Mouse (Mus musculus) left cerebral cortex, postnatal 14 days (tissue): ENCODE measurements at regions not wholly inside any gene's neighbourhood (a gene's known extent, or its start where the extent isn't known, plus 50 kb on each side); places are given as distances from the start of the nearest gene placed in this dataset.

Source experiments
- DNase-seq, 2 experiments: peaks; one replicate each; pipeline ENCODE4 v3.0.0; 2021 to 2022; ENCODE audit warnings: low spot score in 2 of 2, mixed read lengths in 1 of 2
- intact Hi-C: fragments of 180-260 bp; cut with DNase I; formaldehyde crosslinking; loops from one replicate; pipeline ENCODE4 v1.15.1; 2025

GRCm38 (mm10) chr4:69993226-69993625 is 417.0 kb downstream of the Cdk5rap2 start:
- no peak for DNase-seq
- intact Hi-C loops: no loop called here

- DNase-seq: no peak
- intact Hi-C loops: no loop called here
Observed at GRCm38 (mm10) chr4:69974208-69974607, 436.0 kb downstream of the Cdk5rap2 start.

- intact Hi-C loops: no loop called here
- no peak for DNase-seq
Observed at GRCm38 (mm10) chr4:69973566-69973965, 436.7 kb downstream of the Cdk5rap2 start.

DNA sequence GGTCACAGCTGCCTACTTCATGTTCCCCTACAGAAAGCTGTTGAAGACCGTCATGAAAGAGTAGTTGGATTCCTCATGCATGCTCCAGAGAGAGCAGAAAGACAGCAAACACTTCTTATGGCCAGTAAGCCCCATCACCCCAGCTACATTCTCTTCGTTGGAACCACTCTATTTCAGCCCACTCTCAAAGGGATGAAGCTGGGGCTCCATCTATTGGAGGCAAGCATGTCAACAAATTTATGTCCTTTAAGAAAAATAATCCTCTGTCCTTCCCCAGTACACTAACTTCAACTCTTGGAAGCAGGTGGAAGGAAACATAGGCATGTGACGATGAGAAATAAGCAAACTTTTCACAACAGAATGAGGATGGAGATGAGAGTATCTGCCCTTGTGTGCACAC is 438.5 kb downstream of the Cdk5rap2 start:
- intact Hi-C loops: no loop called here
- DNase-seq: peak in 1 of 2 experiments; percentile 6

- intact Hi-C loops: no loop called here
- no peak for DNase-seq
Observed at GRCm38 (mm10) chr4:69968424-69968823, 441.8 kb downstream of the Cdk5rap2 start.
